Mouse (Mus musculus): ENCODE data around the gene Nmrk2. TPM values are rescaled to one million over a fixed set of nuclear protein-coding genes. Genes with fewer than 3 reads are reported as not detected.

The Nmrk2 gene
- total and polyA plus RNA-seq, 2 experiments = 0.09 TPM; not detected in 1

- no peak for TF ChIP-seq CTCF (IDR thresholded peaks at IDR 0.05; ENCODE audit: low read depth, low read length)
- no peak for TF ChIP-seq POLR2A (IDR thresholded peaks at IDR 0.05; ENCODE audit: extremely low read depth, insufficient read depth, low read length)
- no peaks in the 10 kb centered on the region for H3K4me1 ChIP-seq (ENCODE audit: control insufficient read depth, insufficient read depth, low read length)
- H3K79me2 ChIP-seq (ENCODE audit: control insufficient read depth, insufficient read depth, low read length) = no peaks in the 10 kb centered on the region
- 86% methylated on average over 4 of the region's 4 CpGs for WGBS
- no peak for DNase-seq (ENCODE audit: extremely low read depth, low read depth, low spot score)
- H3K9ac ChIP-seq (ENCODE audit: low read depth, low read length) = no peak overlapping the region
- H3K27ac ChIP-seq (replicated peaks; ENCODE audit: insufficient read depth, low read depth, low read length) = no peak overlapping the region
- H3K4me3 ChIP-seq (ENCODE audit: insufficient read depth, low read depth, low read length) = no peak overlapping the region
- H3K27me3 ChIP-seq (ENCODE audit: control insufficient read depth, insufficient read depth, low read length) = 0 out of 2 replicates have a peak, but pooled peaks cover 9% of the 10 kb centered on the region
- no peaks in the 10 kb centered on the region for H3K36me3 ChIP-seq (ENCODE audit: control insufficient read depth, insufficient read depth, low read length)
Observed at GRCm38 (mm10) chr10:81244146-81244545, 42.3 kb upstream of the Nmrk2 start.

GRCm38 (mm10) chr10:81242021-81242420, 40.2 kb upstream of the Nmrk2 start:
- DNase-seq (ENCODE audit: extremely low read depth, low read depth, low spot score) = no peak
- Histone ChIP-seq H3K36me3 (ENCODE audit: control insufficient read depth, insufficient read depth, low read length) (no peaks in the 10 kb centered on the region), H3K27me3 (ENCODE audit: control insufficient read depth, insufficient read depth, low read length) (0 out of 2 replicates have a peak, but pooled peaks cover 9% of the 10 kb centered on the region), H3K9ac (ENCODE audit: low read depth, low read length) (no peak overlapping the region), H3K27ac (replicated peaks; ENCODE audit: insufficient read depth, low read depth, low read length) (no peak overlapping the region), H3K4me1 (ENCODE audit: control insufficient read depth, insufficient read depth, low read length) (no peaks in the 10 kb centered on the region), H3K79me2 (ENCODE audit: control insufficient read depth, insufficient read depth, low read length) (no peaks in the 10 kb centered on the region), H3K4me3 (ENCODE audit: insufficient read depth, low read depth, low read length) (no peak overlapping the region)
- no peak for TF ChIP-seq POLR2A (IDR thresholded peaks at IDR 0.05; ENCODE audit: extremely low read depth, insufficient read depth, low read length)
- TF ChIP-seq CTCF (IDR thresholded peaks at IDR 0.05; ENCODE audit: low read depth, low read length) = no peak
- 87% methylated on average over 16 of the region's 16 CpGs for whole genome bisulfite sequencing

GRCm38 (mm10) chr10:81240876-81241275, 39.0 kb upstream of the Nmrk2 start:
- Histone ChIP-seq H3K27me3 (ENCODE audit: control insufficient read depth, insufficient read depth, low read length) (0 out of 2 replicates have a peak, but pooled peaks cover 9% of the 10 kb centered on the region), H3K27ac (replicated peaks; ENCODE audit: insufficient read depth, low read depth, low read length) (no peak overlapping the region), H3K4me1 (ENCODE audit: control insufficient read depth, insufficient read depth, low read length) (no peaks in the 10 kb centered on the region), H3K36me3 (ENCODE audit: control insufficient read depth, insufficient read depth, low read length) (no peaks in the 10 kb centered on the region), H3K4me3 (ENCODE audit: insufficient read depth, low read depth, low read length) (no peak overlapping the region), H3K9ac (ENCODE audit: low read depth, low read length) (no peak overlapping the region), H3K79me2 (ENCODE audit: control insufficient read depth, insufficient read depth, low read length) (no peaks in the 10 kb centered on the region)
- no peak for TF ChIP-seq POLR2A (IDR thresholded peaks at IDR 0.05; ENCODE audit: extremely low read depth, insufficient read depth, low read length)
- TF ChIP-seq CTCF (IDR thresholded peaks at IDR 0.05; ENCODE audit: low read depth, low read length) = peak; percentile 78
- WGBS = 38% methylated on average over 13 of the region's 13 CpGs
- DNase-seq (ENCODE audit: extremely low read depth, low read depth, low spot score) = peak; percentile 26

DNA sequence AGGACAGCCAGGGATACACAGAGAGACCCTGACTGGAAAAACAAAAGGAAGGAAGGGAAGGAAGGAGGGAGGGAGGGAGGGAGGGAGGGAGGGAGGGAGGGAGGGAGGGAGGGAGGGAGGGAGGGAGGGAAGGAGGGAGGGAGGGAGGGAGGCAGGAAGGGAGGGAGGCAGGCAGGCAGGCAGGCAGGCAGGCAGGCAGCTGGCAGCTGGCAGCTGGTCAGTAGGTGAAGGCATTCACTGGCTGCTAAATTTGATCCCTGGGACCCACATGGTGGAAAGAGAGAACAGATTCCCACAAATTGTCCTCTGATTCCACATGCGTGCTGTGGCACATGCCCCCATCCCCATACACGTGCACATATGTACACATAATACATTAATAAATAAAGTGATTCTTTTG, 36.8 kb upstream of the Nmrk2 start:
- 98% methylated on average over 2 of the region's 2 CpGs for WGBS
- H3K27me3 ChIP-seq (ENCODE audit: control insufficient read depth, insufficient read depth, low read length) = 0 out of 2 replicates have a peak, but pooled peaks cover 9% of the 10 kb centered on the region
- TF ChIP-seq CTCF (IDR thresholded peaks at IDR 0.05; ENCODE audit: low read depth, low read length) = no peak
- TF ChIP-seq POLR2A (IDR thresholded peaks at IDR 0.05; ENCODE audit: extremely low read depth, insufficient read depth, low read length) = no peak
- H3K79me2 ChIP-seq (ENCODE audit: control insufficient read depth, insufficient read depth, low read length) = no peaks in the 10 kb centered on the region
- H3K4me1 ChIP-seq (ENCODE audit: control insufficient read depth, insufficient read depth, low read length) = peaks cover 11% of the 10 kb centered on the region
- H3K9ac ChIP-seq (ENCODE audit: low read depth, low read length) = no peak overlapping the region
- no peak overlapping the region for H3K27ac ChIP-seq (replicated peaks; ENCODE audit: insufficient read depth, low read depth, low read length)
- DNase-seq (ENCODE audit: extremely low read depth, low read depth, low spot score) = no peak
- H3K4me3 ChIP-seq (ENCODE audit: insufficient read depth, low read depth, low read length) = no peak overlapping the region
- no peaks in the 10 kb centered on the region for H3K36me3 ChIP-seq (ENCODE audit: control insufficient read depth, insufficient read depth, low read length)

DNA sequence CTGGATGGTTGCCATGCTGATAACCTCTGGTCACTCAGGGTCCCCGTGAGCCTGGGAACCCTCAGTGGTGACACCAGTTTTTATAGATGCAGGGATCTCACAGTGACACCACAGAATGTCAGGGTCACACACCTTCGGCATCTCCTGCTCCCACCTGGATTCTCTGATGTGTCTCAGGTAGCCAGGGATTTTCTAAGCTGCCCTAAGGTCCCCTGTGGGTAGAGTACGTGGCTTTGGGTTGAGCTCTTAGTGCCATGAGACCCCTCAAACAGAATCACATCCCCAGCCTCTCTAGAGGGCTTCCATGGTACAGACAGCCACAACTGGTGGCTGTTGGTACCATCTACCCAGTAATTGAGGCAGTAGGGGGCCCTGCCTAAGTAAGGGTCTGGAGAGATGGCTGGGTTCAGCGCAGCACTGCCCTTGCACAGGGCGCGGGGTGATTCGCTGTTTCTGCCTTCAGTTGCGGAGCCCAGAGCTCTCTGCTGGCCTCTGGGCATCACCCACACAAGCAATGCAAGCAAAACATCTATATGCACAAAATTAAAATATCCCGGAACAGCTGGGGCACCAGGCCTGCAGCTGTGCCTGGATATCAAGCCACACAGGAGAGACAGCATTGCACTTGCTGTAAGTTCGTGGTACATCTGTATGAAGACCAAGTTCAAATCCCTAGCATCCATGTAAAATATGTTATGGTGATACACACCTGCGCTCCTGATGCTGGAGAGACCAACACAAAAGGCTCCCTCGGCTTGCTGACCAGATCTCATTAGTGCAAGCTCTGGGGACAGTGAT, 34.8 kb upstream of the Nmrk2 start:
- H3K27me3 ChIP-seq (ENCODE audit: control insufficient read depth, insufficient read depth, low read length) = 0 out of 2 replicates have a peak, but pooled peaks cover 9% of the 10 kb centered on the region
- no peak for TF ChIP-seq CTCF (IDR thresholded peaks at IDR 0.05; ENCODE audit: low read depth, low read length)
- TF ChIP-seq POLR2A (IDR thresholded peaks at IDR 0.05; ENCODE audit: extremely low read depth, insufficient read depth, low read length) = no peak
- 86% methylated on average over 12 of the region's 12 CpGs for WGBS
- no peaks in the 10 kb centered on the region for H3K36me3 ChIP-seq (ENCODE audit: control insufficient read depth, insufficient read depth, low read length)
- H3K4me3 ChIP-seq (ENCODE audit: insufficient read depth, low read depth, low read length) = no peak overlapping the region
- DNase-seq (ENCODE audit: extremely low read depth, low read depth, low spot score) = no peak
- H3K79me2 ChIP-seq (ENCODE audit: control insufficient read depth, insufficient read depth, low read length) = no peaks in the 10 kb centered on the region
- H3K9ac ChIP-seq (ENCODE audit: low read depth, low read length) = no peak overlapping the region
- H3K27ac ChIP-seq (replicated peaks; ENCODE audit: insufficient read depth, low read depth, low read length) = no peak overlapping the region
- H3K4me1 ChIP-seq (ENCODE audit: control insufficient read depth, insufficient read depth, low read length) = peaks cover 13% of the 10 kb centered on the region

GRCm38 (mm10) chr10:81234206-81234605, 32.4 kb upstream of the Nmrk2 start:
- peak overlapping the region; percentile 84 for H3K27ac ChIP-seq (replicated peaks; ENCODE audit: insufficient read depth, low read depth, low read length)
- peaks cover 13% of the 10 kb centered on the region for H3K4me1 ChIP-seq (ENCODE audit: control insufficient read depth, insufficient read depth, low read length)
- H3K27me3 ChIP-seq (ENCODE audit: control insufficient read depth, insufficient read depth, low read length) = peaks cover 4% of the 10 kb centered on the region; the same call in 1 of the 2 replicates
- H3K4me3 ChIP-seq (ENCODE audit: insufficient read depth, low read depth, low read length) = no peak overlapping the region
- H3K79me2 ChIP-seq (ENCODE audit: control insufficient read depth, insufficient read depth, low read length) = no peaks in the 10 kb centered on the region
- H3K9ac ChIP-seq (ENCODE audit: low read depth, low read length) = 0 out of 2 replicates have a peak overlapping the region, but pooled peaks have one; percentile 9
- TF ChIP-seq CTCF (IDR thresholded peaks at IDR 0.05; ENCODE audit: low read depth, low read length) = no peak
- no peak for TF ChIP-seq POLR2A (IDR thresholded peaks at IDR 0.05; ENCODE audit: extremely low read depth, insufficient read depth, low read length)
- no peaks in the 10 kb centered on the region for H3K36me3 ChIP-seq (ENCODE audit: control insufficient read depth, insufficient read depth, low read length)
- WGBS = 52% methylated on average over 6 of the region's 6 CpGs
- DNase-seq (ENCODE audit: extremely low read depth, low read depth, low spot score) = no peak
